Mouse (Mus musculus): ENCODE data around the gene Pigq. TPM values are rescaled to one million over a fixed set of nuclear protein-coding genes. Genes with fewer than 3 reads are reported as not detected.
A peak's percentile ranks its signal among the peaks of the same experiment; 100 is the strongest.

Gene Pigq
- total RNA-seq, 2 experiments from 2014 or later: 1,554 to 1,618 TPM

GRCm38 (mm10) chr17:25959630-25960467 is 15.1 kb upstream of the Pigq start:
- no peak for ATAC-seq (replicated peaks; ENCODE audit: low FRiP score, poor library complexity, severe bottlenecking)

DNA sequence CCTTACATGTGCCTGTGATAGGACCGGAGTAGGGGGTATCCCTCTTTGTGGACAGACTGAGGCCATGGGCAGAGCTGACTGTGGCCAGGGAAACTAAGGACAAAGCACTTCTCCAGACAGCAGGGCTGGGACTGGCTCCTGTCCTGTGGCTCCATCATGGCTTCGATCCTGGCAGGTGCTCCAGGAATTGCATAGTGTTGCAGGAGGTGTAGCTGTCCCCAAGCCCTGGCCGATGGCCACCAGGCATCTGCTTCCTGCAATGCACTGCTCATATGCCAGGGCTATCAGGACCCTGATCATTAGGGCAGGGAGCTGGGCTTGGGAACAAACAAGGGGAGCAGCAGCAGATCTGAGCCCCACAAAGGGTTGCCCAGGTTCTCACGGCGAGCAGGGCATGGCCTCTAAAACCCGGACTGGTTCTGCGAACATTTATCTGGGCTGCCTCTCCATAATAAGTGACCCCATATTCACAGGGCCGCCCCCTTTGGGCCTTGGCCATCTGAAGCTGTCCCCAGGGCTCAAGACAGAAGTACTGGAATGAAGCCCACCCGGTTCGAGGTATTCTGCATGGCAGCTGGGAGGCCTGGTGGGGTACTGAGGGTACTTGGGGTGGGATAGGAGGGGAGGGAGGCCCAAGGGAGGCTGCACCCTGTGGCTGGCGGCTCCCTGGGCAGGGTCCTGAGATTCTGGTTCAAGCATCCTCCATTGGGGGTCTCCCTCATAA is 14.2 kb upstream of the Pigq start:
- no peak for ATAC-seq (replicated peaks; ENCODE audit: low FRiP score, poor library complexity, severe bottlenecking)

- ATAC-seq (replicated peaks; ENCODE audit: low FRiP score, poor library complexity, severe bottlenecking): no peak
Measured at GRCm38 (mm10) chr17:25957586-25958051, 12.9 kb upstream of the Pigq start.

GRCm38 (mm10) chr17:25956631-25957030 is 11.9 kb upstream of the Pigq start:
- ATAC-seq (replicated peaks; ENCODE audit: low FRiP score, poor library complexity, severe bottlenecking): no peak

GRCm38 (mm10) chr17:25956201-25956600 is 11.5 kb upstream of the Pigq start:
- ATAC-seq (replicated peaks; ENCODE audit: low FRiP score, poor library complexity, severe bottlenecking): no peak

GRCm38 (mm10) chr17:25955736-25956135 is 11.0 kb upstream of the Pigq start:
- ATAC-seq (replicated peaks; ENCODE audit: low FRiP score, poor library complexity, severe bottlenecking): no peak

- no peak for ATAC-seq (replicated peaks; ENCODE audit: low FRiP score, poor library complexity, severe bottlenecking)
Measured at GRCm38 (mm10) chr17:25954671-25955070, 9.9 kb upstream of the Pigq start.

DNA sequence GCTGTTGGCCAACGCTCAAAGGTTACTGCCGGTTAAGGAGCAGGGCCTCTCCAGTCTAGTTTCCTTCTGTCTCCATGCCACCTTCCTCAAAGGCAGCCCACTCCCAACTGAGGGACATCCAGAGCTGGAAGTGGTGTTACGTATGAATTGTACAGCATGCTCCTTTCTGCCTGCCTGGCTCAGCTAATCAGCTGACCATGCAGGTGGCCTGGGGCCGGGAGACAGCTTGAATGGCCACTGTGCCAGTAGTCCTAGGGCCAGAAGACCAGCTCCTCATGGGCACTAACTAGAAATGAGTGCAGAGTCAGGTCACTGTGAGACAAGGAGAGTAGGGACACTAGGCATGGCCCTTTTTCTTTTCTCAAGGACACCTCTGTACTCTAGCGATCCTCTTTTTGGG is 8.4 kb upstream of the Pigq start:
- ATAC-seq (replicated peaks; ENCODE audit: low FRiP score, poor library complexity, severe bottlenecking): no peak

DNA sequence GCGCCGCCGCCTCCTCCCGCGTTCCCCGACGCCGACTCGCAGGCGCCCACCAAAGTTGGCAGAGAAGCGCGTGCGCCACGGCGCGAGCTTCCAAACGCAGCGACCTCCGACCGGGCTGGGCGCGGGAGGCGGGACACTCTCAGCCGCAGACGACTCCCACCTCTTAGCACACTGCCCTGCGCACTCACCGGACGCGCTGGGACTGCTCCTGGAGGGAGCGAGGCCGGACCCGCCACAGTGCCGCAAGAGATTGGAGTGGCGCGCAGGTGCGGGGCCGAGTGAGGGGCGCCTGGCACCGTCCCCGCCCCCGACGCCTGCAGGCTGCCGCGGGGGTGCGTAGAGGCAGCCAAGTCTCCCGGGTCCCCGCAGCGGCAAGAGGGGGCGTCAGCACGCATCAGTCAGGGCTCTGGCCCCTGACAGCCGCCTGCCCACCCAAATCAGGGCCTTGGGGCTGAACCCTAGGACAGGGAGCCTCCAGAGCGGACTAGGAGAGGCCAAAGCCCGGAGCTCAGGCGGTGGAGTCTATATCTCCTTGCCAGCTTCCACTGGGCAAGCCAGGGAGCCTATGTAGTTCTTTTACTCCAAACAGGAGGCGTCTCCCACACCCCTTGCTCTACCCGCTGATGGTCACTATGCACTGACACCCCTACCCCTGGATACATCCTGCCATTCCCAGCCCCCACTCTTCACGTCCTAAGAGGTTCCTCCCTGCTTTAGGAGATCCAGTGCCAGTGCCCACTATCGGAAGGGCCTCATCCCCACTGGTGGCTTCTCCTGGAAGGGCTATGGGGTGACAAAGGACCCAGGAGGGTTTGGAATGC is 7.3 kb upstream of the Pigq start, which contains the start of gene A930017K11Rik:
TSS of gene A930017K11Rik (minus strand) at position 763 of the 821 bp plus-strand sequence.
- ATAC-seq (replicated peaks; ENCODE audit: low FRiP score, poor library complexity, severe bottlenecking): no peak

- ATAC-seq (replicated peaks; ENCODE audit: low FRiP score, poor library complexity, severe bottlenecking): no peak
Measured at GRCm38 (mm10) chr17:25951225-25951802, 6.6 kb upstream of the Pigq start.

DNA sequence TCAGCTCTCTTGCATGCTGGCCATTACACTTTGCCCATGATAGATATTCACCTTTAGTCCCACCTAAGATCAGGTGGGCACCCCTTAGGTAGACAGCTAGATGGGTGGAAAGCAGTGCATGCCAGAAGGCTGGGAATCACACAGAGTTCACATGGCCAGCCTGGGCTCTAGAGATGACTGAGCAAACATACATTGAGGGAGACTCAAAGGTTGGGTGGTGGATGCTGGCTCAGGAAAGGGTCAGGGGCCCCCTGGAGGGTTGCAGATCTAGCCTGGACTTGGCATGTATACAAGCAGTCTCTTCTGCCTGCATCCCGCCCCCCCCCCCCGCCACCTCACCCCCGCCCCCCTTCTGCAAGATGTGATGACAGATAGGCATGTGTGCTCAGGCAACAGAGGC is 6.0 kb upstream of the Pigq start:
- ATAC-seq (replicated peaks; ENCODE audit: low FRiP score, poor library complexity, severe bottlenecking): no peak

DNA sequence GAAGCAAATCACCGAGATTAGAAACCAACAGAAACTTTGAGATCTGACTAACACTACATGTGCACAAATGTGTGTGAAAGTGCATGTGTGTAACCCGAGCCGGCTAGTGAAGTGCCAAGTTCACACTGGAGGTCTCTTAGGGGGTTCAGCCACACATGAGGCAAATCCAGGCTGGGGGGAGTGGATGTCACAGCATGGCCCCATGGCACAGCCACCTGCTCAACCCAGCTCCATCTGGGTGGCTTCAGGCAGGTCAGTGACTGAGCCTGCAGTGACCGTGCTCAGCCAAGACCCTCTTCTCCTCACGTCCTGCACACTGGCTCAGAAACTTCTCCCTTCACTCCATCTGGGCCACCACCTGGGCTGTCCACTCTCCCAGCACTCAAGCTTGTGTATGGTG is 5.2 kb upstream of the Pigq start:
- ATAC-seq (replicated peaks; ENCODE audit: low FRiP score, poor library complexity, severe bottlenecking): no peak

DNA sequence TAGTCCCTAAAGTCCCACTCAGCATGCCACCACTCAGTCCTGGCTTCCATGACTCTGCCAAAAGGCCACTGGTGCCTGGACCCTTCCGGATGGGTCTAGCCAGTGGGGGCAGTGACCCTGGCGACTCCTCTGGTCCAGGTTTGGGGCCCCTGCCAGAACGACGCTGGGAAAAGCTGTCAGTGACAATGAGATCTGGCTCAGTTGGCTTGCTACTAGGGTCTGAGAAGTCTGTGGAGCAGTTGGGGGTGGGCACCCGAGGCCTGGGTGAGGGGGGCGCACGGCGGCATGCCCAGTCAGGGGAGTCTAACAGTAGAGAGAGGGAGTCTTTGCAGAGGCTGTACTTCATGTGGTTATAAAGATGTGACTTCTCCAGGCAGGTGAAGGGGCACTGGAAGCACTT is 3.3 kb upstream of the Pigq start:
- ATAC-seq (replicated peaks; ENCODE audit: low FRiP score, poor library complexity, severe bottlenecking): no peak

GRCm38 (mm10) chr17:25947576-25947975 is 2.8 kb upstream of the Pigq start:
- no peak for ATAC-seq (replicated peaks; ENCODE audit: low FRiP score, poor library complexity, severe bottlenecking)

DNA sequence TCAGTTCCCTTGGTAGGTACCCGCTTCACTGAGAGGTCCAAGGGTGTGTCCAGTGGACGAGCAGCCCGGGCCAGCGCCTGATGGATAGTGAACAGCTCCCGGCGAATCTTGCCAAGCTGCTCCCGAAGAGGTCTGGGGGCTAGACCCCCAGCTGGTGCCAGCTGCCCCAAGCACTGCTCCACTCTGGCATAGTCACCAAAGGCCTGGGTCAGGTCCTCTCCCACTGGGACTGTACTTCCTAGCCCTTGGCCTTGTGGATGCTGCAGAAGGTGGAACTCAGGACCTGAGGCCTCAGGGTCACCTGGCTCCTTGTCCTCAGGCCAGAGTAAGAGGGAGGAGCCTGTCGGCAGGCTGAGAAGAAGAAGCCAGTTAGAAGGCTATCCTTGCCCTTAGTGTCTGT is 2.2 kb upstream of the Pigq start:
- ATAC-seq (replicated peaks; ENCODE audit: low FRiP score, poor library complexity, severe bottlenecking): no peak

DNA sequence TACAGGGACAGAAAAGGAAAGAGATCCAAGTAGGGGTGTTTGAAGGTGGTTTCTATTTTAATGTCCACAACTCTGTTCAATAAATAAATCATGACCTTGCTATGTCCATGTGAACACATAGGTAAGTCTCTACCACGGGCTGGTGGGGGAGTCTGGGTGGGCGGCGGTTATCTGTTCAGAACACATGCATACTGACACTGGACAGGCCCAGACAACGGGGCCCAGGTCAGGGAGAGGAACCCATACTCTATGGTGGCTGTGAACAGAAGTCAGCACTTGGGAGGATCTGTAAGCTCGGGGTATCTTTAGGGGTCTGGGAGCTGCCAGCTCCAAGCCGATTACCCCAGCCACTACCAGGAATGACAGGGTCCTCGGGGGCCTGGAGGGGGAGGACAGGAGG is 1.6 kb upstream of the Pigq start:
- ATAC-seq (replicated peaks; ENCODE audit: low FRiP score, poor library complexity, severe bottlenecking): no peak

DNA sequence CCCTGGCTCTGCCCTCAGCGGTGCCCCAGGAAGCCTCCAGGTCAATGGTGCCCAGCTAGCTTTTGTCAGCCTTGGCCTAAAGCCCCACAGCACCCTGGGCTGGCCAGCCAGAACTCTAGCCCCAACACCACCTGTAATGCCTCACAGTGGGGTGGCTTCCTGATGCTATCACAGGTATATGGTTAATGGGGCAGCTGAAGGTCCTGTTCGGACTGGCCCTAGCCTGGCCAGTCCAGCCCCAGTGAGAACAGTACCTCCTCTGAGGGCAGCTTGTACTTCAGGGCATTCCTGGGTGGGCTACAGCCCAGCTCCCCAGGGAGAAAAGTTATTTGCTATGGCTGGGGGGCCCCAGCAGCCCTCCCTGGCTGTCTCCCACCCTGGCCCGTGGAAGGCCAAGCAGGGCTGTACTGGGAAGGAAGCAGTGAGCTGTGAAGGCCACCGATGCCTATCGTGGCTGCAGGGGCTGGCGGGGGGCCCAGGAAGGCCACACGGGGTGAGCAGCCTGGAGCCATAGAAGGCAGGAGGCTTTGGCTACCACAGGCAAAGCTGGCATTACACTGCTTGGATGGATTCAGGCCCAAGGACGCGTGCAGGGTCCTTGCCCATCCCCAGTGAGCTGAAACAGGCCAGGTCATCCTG is 900 bp upstream of the Pigq start:
- ATAC-seq (replicated peaks; ENCODE audit: low FRiP score, poor library complexity, severe bottlenecking): no peak

DNA sequence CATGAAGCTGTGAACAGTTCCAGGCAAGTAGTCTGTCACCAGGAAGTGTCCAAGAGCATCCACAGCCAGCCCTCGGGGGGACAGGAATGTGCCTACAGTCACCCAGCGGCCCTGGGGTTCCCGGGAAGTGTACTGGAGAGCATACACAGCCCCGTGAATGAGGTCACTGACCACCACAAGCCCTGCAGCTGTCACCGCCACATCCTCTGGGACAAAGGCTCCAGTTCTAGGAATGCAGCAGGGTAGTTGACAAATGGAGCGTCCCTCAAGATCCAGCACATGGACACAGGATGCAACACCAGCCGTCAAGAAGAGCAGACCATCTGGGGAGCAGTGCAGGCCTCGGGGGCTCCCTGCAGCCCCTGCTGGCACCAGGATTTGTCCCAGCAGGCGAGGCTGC is 967 bp downstream of the Pigq start:
- ATAC-seq (replicated peaks; ENCODE audit: low FRiP score, poor library complexity, severe bottlenecking): no peak

DNA sequence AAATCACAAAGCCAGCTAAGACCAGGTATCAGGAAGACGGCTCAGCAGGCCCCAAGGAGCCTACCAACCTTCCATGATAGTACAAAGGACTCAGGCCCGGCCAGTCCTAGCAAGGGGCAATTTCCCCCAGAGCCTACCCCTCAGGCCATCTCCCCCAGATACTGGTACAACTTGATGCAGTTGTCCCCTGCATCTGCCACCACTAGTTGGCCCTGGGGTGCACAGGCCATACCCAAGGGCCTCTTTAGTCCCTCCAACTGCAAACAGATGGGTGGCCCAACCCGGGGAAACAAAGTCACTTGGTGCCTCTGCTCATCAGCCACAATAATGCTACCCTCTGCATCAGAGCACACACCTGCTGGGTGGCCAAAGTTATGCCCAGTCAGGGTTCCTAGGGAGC is 1.5 kb downstream of the Pigq start:
- ATAC-seq (replicated peaks; ENCODE audit: low FRiP score, poor library complexity, severe bottlenecking): peak; percentile 39
